Comparison of ENCODE assay signal across 8 mouse cellular contexts in genomic region chr2:33365703-33366471, GRCm38 (mm10). TPM values are rescaled to one million over a fixed set of nuclear protein-coding genes. Genes with fewer than 3 reads are reported as not detected.
DNase-seq lines count a peak whose midpoint lies in the region; ATAC-seq lines count a peak whose summit lies in the region.

No protein-coding gene starts in this region.

- ATAC-seq in megakaryocyte, adult 5-6 weeks (ENCODE audit: poor library complexity, severe bottlenecking) = no peak

- peak; percentile 59 for DNase-seq in heart, adult 8-10 months (ENCODE audit: low spot score)
- DNase-seq in heart, postnatal 36 days = no peak
- peak; percentile 24 for DNase-seq in retina, postnatal 1 day
- no peak for DNase-seq in retina, embryonic 14.5 days (ENCODE audit: low spot score)
- peak; percentile 71 for DNase-seq in lung, postnatal 10 days
- no peak for DNase-seq in right cerebral cortex, postnatal 4 days
- no peak for DNase-seq in left cerebral cortex, adult 11 months (ENCODE audit: low spot score)

- intact Hi-C loops in heart, postnatal 36 days (cut with DNase I) = no loop called here

RNA-seq across cellular contexts. Expression of gene Ralgps1, which starts 5.4 kb away (rescaled TPM):
- 1 to 10 TPM; 6.2 to 7.0 (median 6.4) TPM for total RNA-seq in heart, adult 8-10 months (2022)
- 1 to 10 TPM; 4.8 to 5.6 TPM for total RNA-seq in heart, postnatal 36 days (2021)
- total RNA-seq in megakaryocyte, adult 5-6 weeks (2015) = 6.2 and 7.6 TPM in 2 replicates
- 2.0 and 2.7 TPM in 2 replicates for total RNA-seq in megakaryocyte, adult 5-6 weeks (2017)

Comparison
In these comparisons a context has a peak if more than half of its experiments do, and no peak if none do; other contexts are left out.
1. DNase-seq: peak in heart, adult 8-10 months (single experiment), retina, postnatal 1 day (single experiment) and lung, postnatal 10 days (single experiment); none in heart, postnatal 36 days (0 of 2), retina, embryonic 14.5 days (single experiment), right cerebral cortex, postnatal 4 days (single experiment) and left cerebral cortex, adult 11 months (single experiment).